Mouse (Mus musculus): ENCODE measurements at regions not wholly inside any gene's neighbourhood (a gene's known extent, or its start where the extent isn't known, plus 50 kb on each side); places are given as distances from the start of the nearest gene placed in this dataset.

DNA sequence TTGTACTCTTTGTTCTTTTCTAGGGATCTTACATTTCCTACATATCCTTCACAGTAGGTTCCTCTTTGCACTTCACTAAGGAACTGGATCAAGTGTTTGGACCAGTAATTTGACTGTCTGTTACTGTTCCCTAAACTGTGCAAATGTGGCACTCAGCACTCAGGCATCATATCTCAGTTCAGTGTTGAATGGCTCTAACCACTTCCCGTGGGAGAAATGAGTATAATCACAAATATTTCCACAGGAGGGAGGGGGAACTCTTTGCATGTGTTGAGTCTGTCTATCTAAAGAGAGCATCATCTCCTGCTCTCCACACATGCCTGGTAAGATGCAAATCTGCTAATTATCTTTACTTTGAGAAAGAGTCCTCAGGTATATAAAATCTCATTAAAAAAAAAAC is 588.5 kb downstream of the Plod2 start:
- no peak for DNase-seq (ENCODE audit: low spot score)

DNA sequence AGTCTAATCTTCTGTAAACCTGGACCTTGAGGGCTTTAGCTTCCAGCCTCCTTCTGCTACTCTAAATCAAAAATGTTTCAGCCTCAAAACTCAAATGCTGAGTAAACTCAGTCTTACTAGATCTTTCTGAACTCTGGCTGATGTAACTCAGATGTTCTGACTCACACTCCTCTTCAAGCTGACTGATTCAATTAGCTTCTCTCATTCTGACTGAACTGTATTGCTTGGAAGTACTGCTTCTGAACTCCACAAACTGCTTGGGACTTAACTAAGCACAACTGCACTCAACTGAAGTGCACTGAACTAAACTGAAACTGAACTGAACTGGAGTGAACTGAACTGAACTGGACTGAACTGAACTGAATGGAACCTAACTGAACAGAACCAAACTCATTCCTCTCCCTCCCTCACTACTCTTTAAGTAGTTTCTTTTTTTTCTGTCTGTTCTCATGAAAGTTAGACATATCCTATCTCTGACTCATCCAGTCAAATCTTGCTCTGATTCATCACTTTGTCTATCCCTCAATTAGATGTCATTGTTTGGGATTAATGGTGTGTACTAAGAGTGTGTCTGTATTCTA is 589.7 kb downstream of the Plod2 start:
- DNase-seq (ENCODE audit: low spot score) = no peak

DNA sequence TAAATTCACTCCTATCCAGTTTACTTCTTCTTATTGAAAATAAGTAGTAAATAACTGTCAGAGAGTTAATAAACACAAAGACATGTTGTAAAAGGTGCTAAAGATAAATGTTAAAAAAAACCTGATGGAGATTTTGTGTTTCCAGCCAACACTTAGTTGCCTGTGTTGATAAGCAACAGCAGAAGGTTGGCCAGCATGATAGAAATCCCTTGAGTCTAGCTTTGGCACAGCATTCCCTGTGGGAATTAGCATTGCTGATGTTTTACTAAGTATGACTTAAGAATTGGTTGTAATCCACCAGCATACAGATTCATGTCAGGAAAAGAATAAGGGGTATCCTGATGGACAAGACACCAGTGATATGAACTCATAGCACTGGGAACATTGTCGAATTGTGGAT is 594.3 kb downstream of the Plod2 start:
- no peak for DNase-seq (ENCODE audit: low spot score)

DNA sequence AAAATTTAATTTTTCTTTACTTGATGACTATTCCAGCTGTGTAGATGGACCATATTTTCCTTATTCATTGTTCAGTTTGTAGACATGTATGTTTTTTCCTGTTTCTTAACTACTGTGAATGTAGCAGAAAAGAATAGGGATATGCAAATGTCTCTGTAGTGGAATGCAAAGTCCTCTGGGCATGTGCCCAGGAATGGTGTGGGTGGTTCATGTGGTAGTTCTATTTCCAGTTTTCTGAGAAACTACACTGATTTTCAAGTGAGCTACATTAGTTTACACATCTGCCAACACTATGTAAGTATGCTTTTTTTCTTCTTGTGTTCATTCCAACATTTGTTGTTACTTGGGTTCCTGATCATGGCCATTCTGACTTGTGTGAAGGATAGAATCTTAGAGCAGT is 628.0 kb downstream of the Plod2 start:
- DNase-seq (ENCODE audit: low spot score) = no peak

DNA sequence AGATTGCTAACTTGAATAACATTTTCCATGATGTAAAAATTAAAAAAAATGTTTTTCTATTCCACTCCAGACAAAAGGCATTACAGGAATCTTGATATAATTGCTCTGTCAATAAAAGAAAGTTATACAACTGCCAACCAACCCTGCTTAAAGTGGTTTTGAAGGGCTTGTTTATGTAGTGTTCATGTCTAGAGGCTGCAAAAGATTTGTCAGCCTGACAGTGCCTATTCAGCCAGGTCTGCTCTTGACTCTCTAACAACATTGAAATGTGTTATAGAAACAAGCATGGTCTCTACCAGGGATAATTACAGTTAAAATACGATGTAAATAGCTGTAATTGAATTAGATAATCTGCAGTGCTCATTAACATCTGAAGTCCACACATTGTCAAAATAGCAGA is 644.6 kb downstream of the Plod2 start:
- no peak for DNase-seq (ENCODE audit: low spot score)

DNA sequence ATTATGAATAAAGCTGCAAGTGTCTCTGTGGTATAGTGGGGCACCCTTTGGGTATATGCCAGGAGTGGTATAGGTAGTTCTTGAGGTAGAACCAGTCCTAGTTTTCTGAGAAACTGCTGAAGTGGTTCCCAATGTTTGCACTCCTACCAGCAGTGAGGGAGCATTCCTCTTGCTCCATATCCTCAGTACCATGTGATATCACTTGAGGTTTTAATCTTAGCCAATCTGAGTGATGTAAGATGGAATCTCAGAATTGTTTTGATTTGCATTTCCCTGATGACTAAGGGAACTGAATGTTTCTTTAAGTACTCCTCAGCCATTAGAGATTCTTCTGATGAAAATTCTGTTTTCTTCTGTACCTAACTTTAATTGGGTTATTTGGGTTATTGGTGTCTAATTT is 690.5 kb downstream of the Plod2 start:
- no peak for DNase-seq (ENCODE audit: low spot score)

DNA sequence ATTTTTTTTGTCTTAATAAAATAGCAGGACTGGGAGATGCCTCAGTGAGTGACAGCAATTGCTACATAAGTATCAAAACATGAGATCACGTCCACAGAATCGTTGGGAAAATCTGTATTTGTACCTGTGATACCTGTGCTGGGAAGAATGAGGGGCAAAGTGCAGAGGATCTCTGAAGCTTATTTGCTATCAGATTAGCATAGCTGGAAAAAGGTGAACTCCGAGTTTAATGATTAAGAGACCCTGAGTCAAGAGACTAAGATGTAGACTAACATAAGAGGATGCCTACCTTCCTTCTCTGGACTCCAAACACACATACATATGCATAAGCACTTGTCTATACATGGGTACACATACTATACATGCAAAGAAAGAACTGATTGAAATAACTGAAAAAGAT is 710.1 kb downstream of the Plod2 start:
- no peak for DNase-seq (ENCODE audit: low spot score)

DNA sequence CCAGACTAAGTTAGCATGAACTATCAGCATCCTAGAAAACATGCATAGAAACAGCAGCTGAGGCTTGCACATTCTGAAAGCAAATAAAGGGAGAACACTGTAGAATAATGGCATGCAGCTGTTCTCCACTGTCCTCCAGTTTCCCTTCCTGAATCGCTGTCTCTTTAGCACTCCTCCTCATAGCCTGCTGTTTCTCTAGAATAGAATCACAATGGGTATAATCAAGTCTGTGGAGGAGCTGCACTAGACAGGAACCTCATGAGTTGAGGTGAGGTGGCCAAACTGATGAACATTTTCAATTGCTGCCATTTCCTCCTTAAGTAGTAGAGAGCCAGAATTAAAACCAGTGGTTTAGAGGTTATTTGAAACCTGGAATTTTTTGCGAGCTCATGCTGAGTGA is 755.3 kb downstream of the Plod2 start:
- DNase-seq (ENCODE audit: low spot score) = no peak

DNA sequence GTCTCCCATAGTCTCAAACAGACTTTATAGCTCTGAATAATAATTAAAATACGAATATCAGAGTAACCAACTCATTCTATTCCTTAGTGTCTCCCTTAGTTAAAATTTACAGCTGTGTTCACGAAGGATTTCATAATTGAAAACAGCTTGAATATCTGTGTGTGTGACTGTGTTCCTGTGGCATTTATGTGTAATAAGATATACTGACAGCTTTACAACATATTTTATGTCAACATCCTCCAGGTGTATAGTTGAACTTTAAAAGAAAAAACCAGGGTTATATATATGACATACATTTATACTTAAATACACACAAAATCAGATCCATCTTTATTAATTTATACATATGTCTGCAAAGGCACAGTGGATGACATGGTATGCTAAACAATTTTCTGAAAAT is 764.7 kb downstream of the Plod2 start:
- DNase-seq (ENCODE audit: low spot score) = no peak

DNA sequence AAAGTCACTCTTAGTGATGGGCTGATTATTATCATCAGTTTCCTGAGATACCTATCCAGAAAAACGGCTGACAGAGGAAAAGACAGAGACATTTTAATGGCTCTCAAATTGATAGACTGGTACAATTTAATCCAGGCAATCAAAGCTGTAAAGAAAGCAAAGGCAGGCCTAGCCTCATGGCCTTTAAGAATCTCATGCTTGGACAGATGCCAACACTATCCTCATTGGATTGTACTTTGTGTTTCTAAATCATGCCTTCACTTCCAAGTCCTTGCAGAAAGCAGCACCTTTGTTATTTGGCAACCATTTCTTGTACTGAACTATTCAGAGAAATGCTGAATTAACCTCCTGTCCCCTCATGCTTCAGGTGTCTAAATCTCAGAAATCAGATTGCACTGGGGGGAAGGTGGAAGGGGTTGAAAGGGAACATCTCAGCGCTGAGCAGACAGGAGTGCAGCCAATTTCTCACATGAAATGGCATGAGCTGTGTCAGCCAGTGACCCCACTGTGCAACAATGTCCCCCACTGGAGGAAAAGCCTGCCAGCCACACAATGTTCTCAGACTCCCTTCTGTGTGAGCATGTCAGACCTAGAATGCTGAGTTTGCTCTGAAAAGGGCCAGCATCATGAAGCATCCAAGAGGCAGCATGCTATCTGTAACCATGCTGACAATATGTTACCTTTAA is 787.1 kb downstream of the Plod2 start:
- no peak for DNase-seq (ENCODE audit: low spot score)
